Mouse (Mus musculus) MN1 (cell line): Measurements from ENCODE around the gene Olfr1341.

Experiments used
- DNase-seq: peaks from one replicate; pipeline ENCODE4 v3.0.0-alpha.2; 2016; ENCODE audit warnings: low spot score

The Olfr1341 gene

GRCm38 (mm10) chr4:118703223-118703622, at the start of gene Olfr1341:
Gene Olfr1341 (plus strand): TSS chr4:118703523.
- DNase-seq = no peak

GRCm38 (mm10) chr4:118658652-118659051, 44.7 kb upstream of the Olfr1341 start, which contains the start of gene Olfr62:
Gene Olfr62 (plus strand): TSS chr4:118658952.
- DNase-seq = no peak

GRCm38 (mm10) chr4:118687086-118687485, 16.2 kb upstream of the Olfr1341 start:
- DNase-seq = no peak

GRCm38 (mm10) chr4:118692412-118692973, 10.8 kb upstream of the Olfr1341 start, which contains the start of gene Olfr1342:
Gene Olfr1342 (minus strand): TSS chr4:118692756.
- no peak for DNase-seq

GRCm38 (mm10) chr4:118693812-118694211, 9.5 kb upstream of the Olfr1341 start:
- no peak for DNase-seq

- DNase-seq = no peak
Measured at GRCm38 (mm10) chr4:118708086-118708485, 4.8 kb downstream of the Olfr1341 start.

- DNase-seq = no peak
Measured at GRCm38 (mm10) chr4:118711656-118712055, 8.3 kb downstream of the Olfr1341 start.

GRCm38 (mm10) chr4:118719838-118720237, 16.5 kb downstream of the Olfr1341 start, which contains the start of gene Olfr1340:
Gene Olfr1340 (plus strand): TSS chr4:118720138.
- no peak for DNase-seq

GRCm38 (mm10) chr4:118721742-118722483, 18.6 kb downstream of the Olfr1341 start:
- no peak for DNase-seq

- DNase-seq = no peak
Measured at GRCm38 (mm10) chr4:118731875-118732274, 28.6 kb downstream of the Olfr1341 start, which contains the start of gene Olfr1339. Gene Olfr1339 (plus strand): TSS chr4:118732175.

- no peak for DNase-seq
Measured at GRCm38 (mm10) chr4:118739574-118739973, 36.3 kb downstream of the Olfr1341 start.

- DNase-seq = no peak
Measured at GRCm38 (mm10) chr4:118740988-118741698, 37.8 kb downstream of the Olfr1341 start.

- no peak for DNase-seq
Measured at GRCm38 (mm10) chr4:118741881-118742280, 38.6 kb downstream of the Olfr1341 start.

GRCm38 (mm10) chr4:118758637-118759036, 55.3 kb downstream of the Olfr1341 start, which contains the start of gene Olfr1338:
Gene Olfr1338 (minus strand): TSS chr4:118758737.
- no peak for DNase-seq
